Mouse (Mus musculus): Measurements from ENCODE around the gene Nfib. TPM values are rescaled to one million over a fixed set of nuclear protein-coding genes. Genes with fewer than 3 reads are reported as not detected.

Nfib gene
- polyA plus RNA-seq, 1 experiment from 2014 or later = 113 TPM

DNA sequence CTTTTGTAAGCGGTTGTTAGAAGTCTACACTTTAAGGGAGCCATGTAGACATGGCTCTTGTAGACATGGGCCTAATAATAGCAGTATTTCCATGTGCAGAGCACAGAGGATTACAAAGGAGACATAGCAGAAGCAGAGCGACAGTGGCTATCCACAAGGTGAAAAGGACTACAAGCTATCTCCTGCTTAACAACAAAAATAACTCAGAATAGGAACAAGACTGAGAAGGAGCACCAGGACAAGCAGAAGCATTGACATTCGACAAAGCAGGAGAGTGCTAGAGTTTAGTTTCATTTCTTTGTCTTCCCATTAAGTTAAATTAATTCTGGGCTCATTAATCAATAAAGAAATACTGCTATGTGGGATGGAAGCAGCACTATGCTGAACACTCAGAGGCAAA, 372.1 kb downstream of the Nfib start:
- H3K9ac ChIP-seq = no peak overlapping the region
- no peak overlapping the region for H3K27ac ChIP-seq
- H3K9me3 ChIP-seq = no peaks in the 10 kb centered on the region
- H3K4me3 ChIP-seq = no peak overlapping the region
- peaks cover 8% of the 10 kb centered on the region for H3K36me3 ChIP-seq
- H3K27me3 ChIP-seq = no peaks in the 10 kb centered on the region
- 92% methylated on average over 3 of the region's 3 CpGs for WGBS
- H3K4me1 ChIP-seq = peaks cover 33% of the 10 kb centered on the region
- H3K4me2 ChIP-seq = no peak overlapping the region
- no peak for ATAC-seq (ENCODE audit: borderline replicate concordance, extremely low read depth, low FRiP score, low TSS enrichment)

GRCm38 (mm10) chr4:82330095-82330494, 375.5 kb downstream of the Nfib start:
- no peak overlapping the region for H3K27ac ChIP-seq
- H3K27me3 ChIP-seq = no peaks in the 10 kb centered on the region
- H3K9me3 ChIP-seq = no peaks in the 10 kb centered on the region
- peaks cover 23% of the 10 kb centered on the region for H3K36me3 ChIP-seq
- H3K4me3 ChIP-seq = no peak overlapping the region
- no peak for ATAC-seq (ENCODE audit: borderline replicate concordance, extremely low read depth, low FRiP score, low TSS enrichment)
- 54% methylated on average over 4 of the region's 4 CpGs for WGBS
- H3K4me1 ChIP-seq = peaks cover 37% of the 10 kb centered on the region
- no peak overlapping the region for H3K4me2 ChIP-seq
- H3K9ac ChIP-seq = no peak overlapping the region

DNA sequence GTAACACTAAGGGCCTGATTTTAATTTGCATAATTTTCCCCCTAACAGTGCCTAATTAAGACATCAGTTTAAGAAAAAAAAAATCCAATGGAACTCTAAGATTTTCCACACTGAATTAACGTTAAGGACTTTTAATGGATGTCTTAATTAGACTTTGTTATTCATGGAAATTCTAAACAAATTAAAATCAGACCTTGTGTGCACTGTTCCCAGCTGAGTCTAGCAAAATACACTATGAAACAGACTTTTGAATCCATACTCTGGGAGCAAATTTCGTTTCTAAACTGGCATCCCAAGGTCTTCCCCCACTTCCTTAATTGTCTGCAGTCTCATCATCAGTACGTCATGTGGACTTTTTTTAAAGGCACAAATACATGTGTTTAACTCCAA, 379.4 kb downstream of the Nfib start:
- no peaks in the 10 kb centered on the region for H3K27me3 ChIP-seq
- no peak overlapping the region for H3K4me2 ChIP-seq
- H3K4me1 ChIP-seq = peaks cover 22% of the 10 kb centered on the region
- no peak overlapping the region for H3K4me3 ChIP-seq
- 74% methylated on average over 3 of the region's 3 CpGs for whole genome bisulfite sequencing
- ATAC-seq (ENCODE audit: borderline replicate concordance, extremely low read depth, low FRiP score, low TSS enrichment) = no peak
- no peaks in the 10 kb centered on the region for H3K9me3 ChIP-seq
- no peak overlapping the region for H3K9ac ChIP-seq
- peaks cover 56% of the 10 kb centered on the region for H3K36me3 ChIP-seq
- H3K27ac ChIP-seq = no peak overlapping the region

GRCm38 (mm10) chr4:82325409-82326139, 380.0 kb downstream of the Nfib start:
- ATAC-seq (ENCODE audit: borderline replicate concordance, extremely low read depth, low FRiP score, low TSS enrichment) = no peak
- Histone ChIP-seq H3K36me3 (peaks cover 59% of the 10 kb centered on the region), H3K4me2 (no peak overlapping the region), H3K4me3 (no peak overlapping the region), H3K9ac (no peak overlapping the region), H3K9me3 (no peaks in the 10 kb centered on the region), H3K27ac (no peak overlapping the region), H3K27me3 (no peaks in the 10 kb centered on the region), H3K4me1 (peaks cover 17% of the 10 kb centered on the region)
- WGBS = 71% methylated on average over 6 of the region's 6 CpGs

DNA sequence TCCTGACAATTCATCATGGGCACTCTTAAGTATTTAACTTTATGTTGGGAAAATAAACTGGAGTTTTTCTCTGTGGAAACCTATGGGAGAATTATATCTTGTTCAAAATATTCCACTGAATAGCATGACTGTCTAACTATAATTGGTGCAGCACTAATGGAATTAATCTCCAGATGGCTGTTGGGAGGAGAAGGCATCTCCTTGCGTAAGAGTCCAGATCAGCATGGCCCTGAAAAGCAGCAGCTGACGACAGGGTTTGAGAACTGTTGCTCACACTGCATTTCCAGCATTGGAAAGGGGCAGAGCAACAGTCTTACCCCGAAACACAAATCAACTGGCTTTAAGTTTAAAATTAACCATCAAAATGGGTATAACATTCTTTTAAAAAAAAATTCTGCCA, 380.6 kb downstream of the Nfib start:
- Histone ChIP-seq H3K27ac (no peak overlapping the region), H3K27me3 (no peaks in the 10 kb centered on the region), H3K9me3 (no peaks in the 10 kb centered on the region), H3K9ac (no peak overlapping the region), H3K4me1 (peaks cover 13% of the 10 kb centered on the region), H3K4me3 (no peak overlapping the region), H3K4me2 (no peak overlapping the region), H3K36me3 (peaks cover 60% of the 10 kb centered on the region)
- no peak for ATAC-seq (ENCODE audit: borderline replicate concordance, extremely low read depth, low FRiP score, low TSS enrichment)
- 70% methylated on average over 3 of the region's 3 CpGs for WGBS

DNA sequence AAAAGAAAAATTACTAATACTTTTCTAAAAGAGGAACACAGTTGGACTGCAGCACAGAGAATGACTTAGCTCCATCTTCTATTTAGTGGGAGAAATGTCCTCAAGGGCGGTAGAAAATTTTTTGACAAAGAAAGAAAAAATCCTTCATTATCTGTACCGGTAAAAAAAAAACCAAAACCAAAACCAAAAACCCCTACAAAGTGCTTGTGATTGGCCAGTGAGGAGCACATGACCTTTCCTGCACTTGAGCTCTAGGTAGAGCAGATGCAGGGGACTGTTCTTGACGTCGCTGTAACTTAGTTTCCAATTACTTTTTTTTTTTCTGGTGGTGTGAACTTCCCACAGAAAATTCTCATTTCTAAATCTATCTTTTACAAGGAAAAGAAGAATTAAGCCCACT, 384.5 kb downstream of the Nfib start:
- no peak overlapping the region for H3K9ac ChIP-seq
- peaks cover 10% of the 10 kb centered on the region; the same call in 1 of the 2 replicates for H3K4me1 ChIP-seq
- no peaks in the 10 kb centered on the region for H3K27me3 ChIP-seq
- H3K4me3 ChIP-seq = no peak overlapping the region
- no peak for ATAC-seq (ENCODE audit: borderline replicate concordance, extremely low read depth, low FRiP score, low TSS enrichment)
- 70% methylated on average over 4 of the region's 4 CpGs for WGBS
- H3K4me2 ChIP-seq = no peak overlapping the region
- no peak overlapping the region for H3K27ac ChIP-seq
- H3K9me3 ChIP-seq = no peaks in the 10 kb centered on the region
- peaks cover 61% of the 10 kb centered on the region for H3K36me3 ChIP-seq

- Histone ChIP-seq H3K27ac (no peak overlapping the region; the same call in 1 of the 2 replicates), H3K4me2 (no peak overlapping the region), H3K9ac (no peak overlapping the region), H3K4me3 (no peak overlapping the region), H3K36me3 (peaks cover 63% of the 10 kb centered on the region), H3K9me3 (no peaks in the 10 kb centered on the region), H3K27me3 (no peaks in the 10 kb centered on the region), H3K4me1 (peaks cover 7% of the 10 kb centered on the region; the same call in 1 of the 2 replicates)
- 67% methylated on average over 7 of the region's 7 CpGs for WGBS
- no peak for ATAC-seq (ENCODE audit: borderline replicate concordance, extremely low read depth, low FRiP score, low TSS enrichment)
Observed at GRCm38 (mm10) chr4:82319388-82319787, 386.2 kb downstream of the Nfib start.

DNA sequence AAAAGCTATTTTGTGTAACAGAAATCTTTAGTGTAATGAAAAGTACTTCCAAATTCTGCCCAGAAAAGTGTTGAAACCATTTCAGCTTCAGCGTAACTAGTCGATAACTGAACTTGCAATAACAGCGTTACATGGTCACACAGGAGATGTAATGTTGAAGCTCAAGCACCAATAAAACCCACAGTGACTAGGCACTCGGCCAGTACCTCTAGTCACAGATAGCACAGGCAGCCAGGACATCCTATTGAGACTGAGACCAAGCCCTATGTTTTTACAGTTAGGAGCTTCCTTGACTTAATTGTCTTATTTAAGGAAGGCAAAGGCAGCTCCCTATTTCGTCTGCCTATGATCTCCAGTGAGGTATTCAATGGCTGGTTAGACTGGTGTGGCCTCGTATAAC, 389.4 kb downstream of the Nfib start:
- Histone ChIP-seq H3K27me3 (no peaks in the 10 kb centered on the region), H3K9ac (no peak overlapping the region), H3K4me3 (no peak overlapping the region), H3K27ac (no peak overlapping the region), H3K4me1 (peaks cover 9% of the 10 kb centered on the region; the same call in 1 of the 2 replicates), H3K4me2 (no peak overlapping the region), H3K9me3 (no peaks in the 10 kb centered on the region), H3K36me3 (peaks cover 35% of the 10 kb centered on the region)
- WGBS = 78% methylated on average over 6 of the region's 6 CpGs
- no peak for ATAC-seq (ENCODE audit: borderline replicate concordance, extremely low read depth, low FRiP score, low TSS enrichment)

- Histone ChIP-seq H3K4me3 (no peak overlapping the region), H3K4me1 (peaks cover 12% of the 10 kb centered on the region; the same call in 1 of the 2 replicates), H3K9me3 (no peaks in the 10 kb centered on the region), H3K4me2 (no peak overlapping the region), H3K27ac (no peak overlapping the region), H3K36me3 (peaks cover 33% of the 10 kb centered on the region), H3K27me3 (no peaks in the 10 kb centered on the region), H3K9ac (no peak overlapping the region)
- WGBS = 67% methylated on average over 2 of the region's 2 CpGs
- no peak for ATAC-seq (ENCODE audit: borderline replicate concordance, extremely low read depth, low FRiP score, low TSS enrichment)
Observed at GRCm38 (mm10) chr4:82315710-82316109, 389.8 kb downstream of the Nfib start.

DNA sequence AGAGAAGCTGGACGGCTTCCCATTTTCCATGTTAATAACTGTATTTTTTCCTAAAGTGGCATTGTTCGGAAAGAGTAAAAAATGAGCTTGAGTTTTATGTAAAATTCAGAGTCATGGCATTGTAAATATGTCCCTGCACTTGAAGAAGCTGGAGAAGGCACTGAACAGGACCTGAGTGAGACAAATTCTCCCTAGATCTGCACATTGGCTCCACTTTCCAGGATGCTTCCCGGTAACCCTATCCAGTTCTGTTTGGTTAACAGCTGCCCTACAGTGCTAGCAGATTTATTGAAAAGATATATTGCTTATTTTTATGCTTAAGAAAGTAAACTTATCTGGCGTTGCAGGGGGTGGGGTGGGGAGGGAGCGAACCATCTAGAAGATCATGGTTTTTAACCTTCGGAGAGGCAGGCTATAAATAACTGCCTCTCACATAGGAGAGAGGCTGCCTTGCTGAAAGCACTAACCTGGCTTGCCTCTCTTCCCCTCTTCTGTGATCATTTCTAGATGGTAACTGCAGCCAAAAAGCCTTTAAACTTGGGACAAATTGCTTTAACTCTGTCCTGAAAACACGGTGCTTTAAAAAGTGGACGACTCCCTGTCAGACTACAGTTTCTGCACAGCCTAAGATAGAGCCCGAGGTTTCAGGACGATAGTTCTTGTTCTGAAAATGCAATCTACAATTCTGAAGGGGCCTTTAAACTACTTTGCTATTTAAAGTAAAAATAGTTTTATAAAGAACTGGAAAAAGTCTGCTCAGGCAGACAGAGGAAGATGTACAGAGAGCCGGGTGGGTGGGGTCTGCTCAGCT, 394.4 kb downstream of the Nfib start:
- H3K9me3 ChIP-seq = no peaks in the 10 kb centered on the region
- H3K4me1 ChIP-seq = peaks cover 18% of the 10 kb centered on the region
- no peaks in the 10 kb centered on the region for H3K27me3 ChIP-seq
- H3K4me3 ChIP-seq = no peak overlapping the region
- no peak for ATAC-seq (ENCODE audit: borderline replicate concordance, extremely low read depth, low FRiP score, low TSS enrichment)
- no peak overlapping the region for H3K9ac ChIP-seq
- H3K4me2 ChIP-seq = no peak overlapping the region
- H3K36me3 ChIP-seq = peaks cover 35% of the 10 kb centered on the region
- 47% methylated on average over 11 of the region's 11 CpGs for WGBS
- peak overlapping the region; percentile 4 for H3K27ac ChIP-seq

DNA sequence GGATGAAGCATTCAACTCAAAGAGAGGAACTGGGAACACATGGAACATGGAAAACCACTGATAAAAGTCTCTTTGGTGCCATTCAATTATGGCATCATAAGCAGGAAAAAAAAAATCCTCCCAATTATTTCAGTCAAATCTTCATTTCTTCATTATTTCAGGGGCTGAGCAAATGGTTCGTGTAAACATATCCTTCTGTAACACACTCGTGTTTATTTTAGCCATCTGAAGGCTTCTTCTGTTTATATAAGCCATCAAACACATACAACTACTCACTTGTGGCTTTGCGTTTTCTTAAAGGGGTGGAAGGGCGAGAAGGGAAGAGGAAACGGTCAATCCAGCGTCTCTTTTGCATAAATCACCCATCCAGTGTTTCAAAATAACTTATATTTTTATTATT, 399.5 kb downstream of the Nfib start:
- peaks cover 29% of the 10 kb centered on the region for H3K36me3 ChIP-seq
- H3K4me1 ChIP-seq = peaks cover 46% of the 10 kb centered on the region
- ATAC-seq (ENCODE audit: borderline replicate concordance, extremely low read depth, low FRiP score, low TSS enrichment) = peak; percentile 68; the same call in 1 of the 2 replicates
- no peaks in the 10 kb centered on the region for H3K9me3 ChIP-seq
- no peaks in the 10 kb centered on the region for H3K27me3 ChIP-seq
- H3K27ac ChIP-seq = peak overlapping the region; percentile 95
- no peak overlapping the region for H3K4me3 ChIP-seq
- no peak overlapping the region for H3K9ac ChIP-seq
- H3K4me2 ChIP-seq = no peak overlapping the region
- 10% methylated on average over 6 of the region's 6 CpGs for WGBS

Data from lung, embryonic 15.5 days (tissue).